Mouse (Mus musculus) hindbrain, embryonic 13.5 days (tissue): ENCODE measurements around the gene Khdc4. TPM values are rescaled to one million over a fixed set of nuclear protein-coding genes. Genes with fewer than 3 reads are reported as not detected.

ENCODE experiments used
- ATAC-seq: fragments of 200-750 bp; cut with Nextera tagmentation; 2 replicates; pipeline ENCODE4 v1.8.0; 2017; ENCODE audit warnings: moderate TSS enrichment; ENCODE audit not compliant: low FRiP score
- H3K27ac ChIP-seq: fragments of 300-500 bp; sonication (generic); 2 replicates; pipeline ENCODE4 v1.5.1; 2015; ENCODE audit warnings: inconsistent platforms, mild to moderate bottlenecking, moderate library complexity
- H3K27me3 ChIP-seq: fragments of 300-500 bp; sonication (generic); 2 replicates; pipeline ENCODE4 v1.6.1; 2015; ENCODE audit warnings: mild to moderate bottlenecking, inconsistent platforms
- H3K36me3 ChIP-seq: fragments of 300-500 bp; sonication (generic); 2 replicates; pipeline ENCODE4 v1.6.1; 2015; ENCODE audit warnings: mild to moderate bottlenecking, inconsistent platforms
- H3K4me1 ChIP-seq: fragments of 300-500 bp; sonication (generic); replicated peaks from 2 replicates; pipeline ENCODE4 v1.6.1; 2015; ENCODE audit warnings: inconsistent platforms
- H3K4me2 ChIP-seq: fragments of 300-500 bp; sonication (generic); 2 replicates; pipeline ENCODE4 v1.6.1; 2015; ENCODE audit warnings: inconsistent platforms, mild to moderate bottlenecking, moderate library complexity
- H3K4me3 ChIP-seq: fragments of 300-500 bp; sonication (generic); 2 replicates; pipeline ENCODE4 v1.5.1; 2015; ENCODE audit warnings: mild to moderate bottlenecking, inconsistent platforms
- H3K9ac ChIP-seq: fragments of 300-500 bp; sonication (generic); 2 replicates; pipeline ENCODE4 v1.6.1; 2015; ENCODE audit warnings: mild to moderate bottlenecking, inconsistent platforms
- H3K9me3 ChIP-seq: fragments of 300-500 bp; sonication (generic); 2 replicates; pipeline ENCODE4 v1.6.1; 2016; ENCODE audit warnings: inconsistent platforms
- WGBS: fragments of 180-500 bp; shearing (Covaris S2); methylation state at CpG from one replicate; pipeline ENCODE4 v1.1.7; 2015; 5-methylcytosine and 5-hydroxymethylcytosine counted together
- polyA plus RNA-seq: library from polyadenylated mRNA; unstranded; fragments of >200 nt; fragmentation: Nextera tagmentation; extraction: Ambion mirVana; gene quantifications from 2 replicates; pipeline ENCODE4 v1.2.1, GENCODE M21; 2015

Gene Khdc4
- polyA plus RNA-seq, result 97.7 and 99.4 TPM in 2 replicates

DNA sequence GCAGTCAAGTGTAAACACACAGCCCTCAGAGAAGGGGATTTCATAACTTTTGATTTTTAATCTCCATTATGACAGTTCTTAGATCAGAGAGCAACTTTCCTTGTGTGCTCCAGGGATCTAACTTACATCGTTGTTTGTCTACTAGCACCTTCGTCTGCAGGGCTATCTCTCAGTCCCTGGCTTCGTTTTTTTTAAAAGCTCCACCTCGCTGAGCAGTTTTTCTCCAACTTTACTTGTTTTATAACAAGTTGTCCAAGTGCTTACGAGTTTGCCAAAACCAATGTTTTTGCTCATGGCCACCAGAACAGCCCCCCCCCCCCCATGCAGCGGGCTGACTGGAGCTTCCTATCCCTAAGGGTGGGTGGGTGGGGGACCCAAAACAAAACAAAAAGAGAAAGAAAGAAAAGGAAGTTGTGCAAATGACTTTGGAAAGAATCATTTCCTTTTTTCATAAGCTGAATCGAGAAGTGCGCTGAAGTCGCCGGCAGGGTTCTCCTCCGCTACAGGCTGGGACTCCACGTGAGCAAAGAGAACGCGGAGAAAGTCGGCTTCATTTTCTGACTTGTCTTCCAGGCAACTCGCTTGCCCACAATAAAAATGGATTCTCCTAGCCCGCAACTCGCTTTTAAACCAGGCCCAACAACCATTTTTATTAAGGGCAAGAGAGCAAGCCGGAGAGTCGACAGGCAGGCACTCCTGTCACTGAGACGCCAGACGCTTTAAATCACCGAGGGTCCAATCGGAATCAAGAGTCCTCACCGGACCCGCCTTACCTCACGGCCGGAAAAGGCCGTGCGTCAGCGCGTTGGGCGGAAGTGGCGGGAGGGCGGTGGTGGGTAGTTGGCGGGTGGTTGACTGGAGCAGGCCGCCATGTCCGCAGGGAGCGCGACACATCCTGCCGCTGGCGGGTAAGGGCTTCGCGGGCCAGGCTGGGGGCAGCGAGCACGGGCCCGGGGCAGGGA, at the start of gene Khdc4:
TSS of gene Khdc4 (plus strand) at position 824 of the 962 bp plus-strand sequence.
- ATAC-seq, result peak; percentile 99

DNA sequence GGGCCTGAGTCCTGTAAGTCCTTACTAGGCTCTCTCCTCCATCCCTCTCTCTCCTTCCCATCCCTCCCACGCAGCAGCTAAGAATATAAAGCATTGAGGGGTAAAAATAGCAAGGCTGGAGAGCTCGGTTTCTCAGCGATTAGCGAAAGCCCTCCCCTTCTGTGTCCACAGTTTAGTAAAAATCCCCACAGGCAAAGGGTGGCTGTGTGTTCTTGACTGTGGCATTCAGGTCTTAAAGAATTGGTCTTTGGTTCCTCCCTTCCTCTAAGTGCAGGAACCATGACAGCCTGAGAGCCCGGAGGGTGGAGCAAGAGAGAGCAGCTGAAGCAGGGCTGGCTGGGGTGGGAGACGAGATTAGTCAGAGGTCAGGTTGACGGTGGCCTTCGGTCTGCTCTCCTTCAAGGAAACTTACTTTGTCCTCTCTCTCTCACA, 49.0 kb upstream of the Khdc4 start:
- Histone ChIP-seq H3K36me3 (peaks cover 96% of the 10 kb centered on the region), H3K27me3 (no peaks in the 10 kb centered on the region), H3K4me3 (no peak overlapping the region), H3K9me3 (no peaks in the 10 kb centered on the region), H3K4me2 (no peak overlapping the region), H3K4me1 (no peaks in the 10 kb centered on the region), H3K27ac (no peak overlapping the region), H3K9ac (no peak overlapping the region)
- no peak for ATAC-seq
- 94% methylated on average over 8 of the region's 8 CpGs for WGBS

More for the DNA sequence above, at the start of gene Khdc4:
- peak within 1 kb of the TSS; percentile 98 for H3K27ac ChIP-seq
- H3K36me3 ChIP-seq, result peaks cover 22% of the 10 kb centered on the region
- H3K9me3 ChIP-seq, result no peaks in the 10 kb centered on the region
- WGBS, result 2% methylated on average over 47 of the region's 47 CpGs
- no peaks in the 10 kb centered on the region for H3K27me3 ChIP-seq
- peak within 1 kb of the TSS; percentile 96 for H3K9ac ChIP-seq
- peak within 1 kb of the TSS; percentile 84 for H3K4me2 ChIP-seq
- H3K4me1 ChIP-seq, result peaks cover 24% of the 10 kb centered on the region
- peak within 1 kb of the TSS; percentile 89 for H3K4me3 ChIP-seq

- Histone ChIP-seq H3K36me3 (peaks cover 96% of the 10 kb centered on the region), H3K4me1 (no peaks in the 10 kb centered on the region), H3K9ac (no peak overlapping the region), H3K27ac (no peak overlapping the region), H3K4me3 (no peak overlapping the region), H3K9me3 (no peaks in the 10 kb centered on the region), H3K4me2 (no peak overlapping the region), H3K27me3 (no peaks in the 10 kb centered on the region)
- 96% methylated on average over 5 of the region's 5 CpGs for WGBS
- no peak for ATAC-seq
Measured at GRCm38 (mm10) chr3:88637134-88637533, 48.5 kb upstream of the Khdc4 start.

- no peak for ATAC-seq
- WGBS, result 96% methylated on average over 12 of the region's 12 CpGs
- no peak overlapping the region for H3K9ac ChIP-seq
- no peak overlapping the region for H3K4me2 ChIP-seq
- H3K4me3 ChIP-seq, result no peak overlapping the region
- H3K9me3 ChIP-seq, result no peaks in the 10 kb centered on the region
- no peaks in the 10 kb centered on the region for H3K27me3 ChIP-seq
- H3K36me3 ChIP-seq, result peaks cover 96% of the 10 kb centered on the region
- H3K4me1 ChIP-seq, result no peaks in the 10 kb centered on the region
- no peak overlapping the region for H3K27ac ChIP-seq
Measured at GRCm38 (mm10) chr3:88639239-88639638, 46.4 kb upstream of the Khdc4 start.

GRCm38 (mm10) chr3:88640676-88641075, 44.9 kb upstream of the Khdc4 start:
- Histone ChIP-seq H3K9me3 (no peaks in the 10 kb centered on the region), H3K36me3 (peaks cover 95% of the 10 kb centered on the region), H3K27ac (no peak overlapping the region), H3K4me2 (no peak overlapping the region), H3K9ac (no peak overlapping the region), H3K27me3 (no peaks in the 10 kb centered on the region), H3K4me1 (no peaks in the 10 kb centered on the region), H3K4me3 (no peak overlapping the region)
- no peak for ATAC-seq
- WGBS, result 78% methylated on average over 1 of the region's 1 CpGs

DNA sequence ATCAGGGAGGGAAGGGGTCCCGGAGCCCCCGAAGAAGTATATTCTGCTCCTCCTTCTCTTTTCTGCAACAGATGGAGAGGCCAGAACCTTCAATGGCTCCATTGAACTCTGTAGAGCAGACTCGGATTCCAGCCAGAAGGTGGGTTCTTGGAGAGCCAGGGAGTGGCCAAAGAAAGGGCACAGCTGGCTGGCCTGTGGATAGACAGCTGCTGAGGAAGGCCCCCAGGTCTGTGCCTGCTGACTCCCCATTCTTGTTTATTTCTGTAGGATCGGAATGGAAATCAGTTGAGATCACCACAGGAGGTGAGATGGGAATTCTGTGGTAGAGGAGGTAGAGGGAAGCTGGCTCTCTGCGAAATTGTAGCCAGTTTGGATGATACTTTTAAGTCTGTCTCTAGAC, 42.5 kb upstream of the Khdc4 start:
- Histone ChIP-seq H3K4me1 (no peaks in the 10 kb centered on the region), H3K36me3 (peaks cover 96% of the 10 kb centered on the region), H3K27ac (no peak overlapping the region), H3K27me3 (no peaks in the 10 kb centered on the region), H3K4me3 (no peak overlapping the region), H3K4me2 (no peak overlapping the region), H3K9ac (no peak overlapping the region), H3K9me3 (no peaks in the 10 kb centered on the region)
- 76% methylated on average over 5 of the region's 5 CpGs for WGBS
- ATAC-seq, result no peak

DNA sequence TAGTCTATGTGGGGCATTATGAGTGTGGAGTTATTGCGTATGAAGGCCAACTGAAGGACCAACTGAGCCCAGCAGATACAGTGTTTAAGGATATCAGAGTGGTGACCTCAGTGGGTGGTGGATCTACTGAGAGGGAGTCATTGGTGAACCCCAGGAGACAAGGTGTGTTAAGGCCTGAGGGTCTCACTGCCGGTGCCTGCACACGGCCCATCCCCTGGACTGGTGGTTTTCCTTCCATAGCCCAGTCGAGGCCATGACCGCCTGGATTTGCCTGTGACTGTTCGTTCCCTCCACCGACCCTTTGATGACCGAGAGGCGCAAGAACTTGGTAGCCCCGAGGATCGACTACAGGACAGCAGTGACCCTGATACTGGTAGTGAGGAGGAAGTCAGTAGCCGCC, 39.7 kb upstream of the Khdc4 start:
- no peak overlapping the region for H3K4me2 ChIP-seq
- no peak overlapping the region for H3K4me3 ChIP-seq
- H3K36me3 ChIP-seq, result peaks cover 79% of the 10 kb centered on the region
- H3K9me3 ChIP-seq, result no peaks in the 10 kb centered on the region
- no peaks in the 10 kb centered on the region for H3K4me1 ChIP-seq
- H3K27ac ChIP-seq, result no peak overlapping the region
- no peak for ATAC-seq
- no peaks in the 10 kb centered on the region for H3K27me3 ChIP-seq
- 96% methylated on average over 12 of the region's 12 CpGs for WGBS
- no peak overlapping the region for H3K9ac ChIP-seq

GRCm38 (mm10) chr3:88646426-88646995, 39.1 kb upstream of the Khdc4 start:
- Histone ChIP-seq H3K9ac (no peak overlapping the region), H3K4me2 (no peak overlapping the region), H3K36me3 (peaks cover 74% of the 10 kb centered on the region), H3K27me3 (no peaks in the 10 kb centered on the region), H3K4me3 (no peak overlapping the region), H3K9me3 (no peaks in the 10 kb centered on the region), H3K4me1 (no peaks in the 10 kb centered on the region), H3K27ac (no peak overlapping the region)
- 89% methylated on average over 6 of the region's 6 CpGs for WGBS
- ATAC-seq, result no peak

DNA sequence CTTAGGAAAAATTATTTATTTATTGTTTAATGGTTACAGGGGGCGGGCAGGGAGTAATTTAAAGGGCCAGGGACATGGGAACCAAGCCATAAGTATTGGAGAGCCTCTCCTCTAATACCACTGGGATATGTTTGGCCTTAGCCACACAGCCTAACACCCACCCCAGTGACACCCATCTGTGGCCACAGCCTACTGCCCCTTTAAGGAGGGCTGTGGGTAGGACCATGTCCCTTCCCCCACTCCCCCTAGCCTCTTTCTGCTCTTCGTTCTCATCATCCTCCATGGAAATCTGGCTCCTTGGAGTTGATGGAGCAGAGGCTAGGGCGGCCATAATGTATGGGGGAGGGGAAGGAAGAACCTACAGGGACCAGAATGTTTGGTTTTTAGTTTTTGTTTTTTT, 38.5 kb upstream of the Khdc4 start:
- peaks cover 69% of the 10 kb centered on the region for H3K36me3 ChIP-seq
- H3K27me3 ChIP-seq, result no peaks in the 10 kb centered on the region
- H3K9ac ChIP-seq, result no peak overlapping the region
- no peak overlapping the region for H3K4me2 ChIP-seq
- no peak for ATAC-seq
- no peak overlapping the region for H3K4me3 ChIP-seq
- 84% methylated on average over 3 of the region's 3 CpGs for WGBS
- no peaks in the 10 kb centered on the region for H3K9me3 ChIP-seq
- H3K27ac ChIP-seq, result no peak overlapping the region; the same call in 1 of the 2 replicates
- H3K4me1 ChIP-seq, result 0 out of 2 replicates have a peak, but pooled peaks cover 4% of the 10 kb centered on the region

GRCm38 (mm10) chr3:88647779-88648413, 37.7 kb upstream of the Khdc4 start:
- no peak for ATAC-seq
- Histone ChIP-seq H3K4me3 (no peak overlapping the region), H3K27me3 (no peaks in the 10 kb centered on the region), H3K4me2 (no peak overlapping the region), H3K4me1 (0 out of 2 replicates have a peak, but pooled peaks cover 6% of the 10 kb centered on the region), H3K36me3 (peaks cover 60% of the 10 kb centered on the region), H3K9me3 (no peaks in the 10 kb centered on the region), H3K9ac (no peak overlapping the region), H3K27ac (peak overlapping the region; percentile 52; the same call in 1 of the 2 replicates)
- 85% methylated on average over 14 of the region's 14 CpGs for WGBS

DNA sequence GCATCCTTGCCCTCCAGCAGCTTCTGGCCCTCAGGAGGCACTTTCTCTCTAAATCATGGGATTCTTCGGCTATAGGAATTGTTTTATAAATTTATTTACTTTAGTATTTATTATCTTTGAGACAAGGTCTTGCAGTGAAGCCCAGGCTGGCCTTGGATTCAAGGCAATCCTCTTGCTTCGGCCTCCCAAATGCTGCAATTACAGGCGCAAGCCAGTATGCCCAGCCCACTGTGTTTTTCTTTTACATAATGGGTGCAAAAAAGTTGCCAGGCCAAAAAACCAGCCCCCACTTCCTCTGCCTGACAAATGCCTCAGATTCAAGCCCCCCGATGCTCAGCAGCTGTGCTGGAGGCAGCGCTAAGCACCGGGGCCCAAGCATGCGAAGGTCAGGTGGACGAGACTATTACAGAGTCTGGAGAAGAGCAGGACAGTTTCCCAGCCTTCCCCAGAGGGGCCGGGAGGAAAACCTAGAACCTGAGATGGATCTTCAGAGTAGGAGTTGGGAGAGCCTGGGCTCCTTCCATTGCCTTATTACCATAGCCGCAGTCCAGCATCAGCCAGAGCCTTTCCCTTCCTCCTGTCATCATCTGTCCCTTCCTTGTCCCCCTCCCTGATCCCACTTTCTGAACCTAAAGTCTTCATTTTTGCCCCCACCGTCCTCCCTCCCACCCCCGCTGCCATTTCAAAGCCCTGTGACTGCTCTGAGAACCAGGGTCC, 37.0 kb upstream of the Khdc4 start:
- H3K27ac ChIP-seq, result peak overlapping the region; percentile 52; the same call in 1 of the 2 replicates
- no peak for ATAC-seq

More for the DNA sequence above, 37.0 kb upstream of the Khdc4 start:
- Histone ChIP-seq H3K36me3 (peaks cover 53% of the 10 kb centered on the region), H3K4me1 (0 out of 2 replicates have a peak, but pooled peaks cover 6% of the 10 kb centered on the region), H3K9me3 (no peaks in the 10 kb centered on the region), H3K9ac (no peak overlapping the region), H3K4me3 (no peak overlapping the region), H3K4me2 (no peak overlapping the region), H3K27me3 (no peaks in the 10 kb centered on the region)
- 86% methylated on average over 12 of the region's 12 CpGs for WGBS
